Mouse (Mus musculus): ENCODE results near the gene Ly6g. TPM values are rescaled to one million over a fixed set of nuclear protein-coding genes. Genes with fewer than 3 reads are reported as not detected.
"Not testable (repeated sequence)": the region's sequence is repeated elsewhere in the genome, so short reads cannot be mapped to it uniquely, and the experiment has no call there.

Ly6g gene
- polyA plus RNA-seq, 1 experiment from 2014 or later: not detected

DNA sequence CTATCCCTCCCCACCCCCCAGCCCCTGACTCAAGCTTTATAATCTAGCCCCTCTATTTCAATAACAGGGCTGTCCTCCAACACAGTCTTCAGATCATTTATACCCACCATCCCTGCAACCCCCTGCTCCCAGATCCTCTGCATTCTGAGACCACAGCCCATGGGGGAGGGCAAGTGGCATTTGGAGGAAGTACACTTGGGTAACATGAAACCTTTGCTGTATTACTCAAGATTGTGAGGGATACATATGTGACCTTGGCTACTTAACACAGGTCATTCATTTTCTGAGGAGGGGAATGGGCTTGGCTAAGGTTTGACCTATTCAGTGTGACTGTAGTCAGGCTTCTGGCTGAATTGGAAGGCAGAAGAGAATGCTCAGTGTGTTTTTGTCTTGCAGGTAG is 2.0 kb upstream of the Ly6g start:
- H3K27me3 ChIP-seq: no peaks in the 10 kb centered on the region

DNA sequence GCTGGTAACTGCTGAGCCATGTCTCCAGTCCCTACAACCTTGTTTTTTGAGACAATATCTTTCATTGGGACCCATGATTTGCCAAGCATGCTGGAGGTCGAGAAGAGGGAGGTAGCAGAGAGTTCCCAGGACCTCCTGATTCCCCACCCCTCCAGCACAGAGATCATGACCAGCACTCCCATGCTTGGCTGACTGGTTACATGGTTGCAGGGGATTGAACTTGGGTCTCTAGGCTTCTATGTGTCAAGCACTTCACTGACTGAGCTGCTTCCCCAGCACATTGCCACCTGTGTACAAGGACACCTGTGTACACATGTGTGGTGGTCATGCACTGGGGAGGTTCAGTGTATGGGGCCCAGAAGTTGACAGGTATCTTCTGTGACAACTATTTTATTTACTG is 2.6 kb downstream of the Ly6g start:
- Histone ChIP-seq H3K36me3 (ENCODE audit: poor library complexity, severe bottlenecking) (no peaks in the 10 kb centered on the region), H3K9ac (no peak overlapping the region), H3K4me1 (no peaks in the 10 kb centered on the region), H3K4me2 (no peak overlapping the region), H3K4me3 (no peak overlapping the region), H3K9me3 (replicated peaks) (no peaks in the 10 kb centered on the region; the same call in 1 of the 2 replicates), H3K27ac (no peak overlapping the region), H3K27me3 (no peaks in the 10 kb centered on the region)
- WGBS: 54% methylated on average over 1 of the region's 1 CpGs
- ATAC-seq: no peak

More for the DNA sequence above, 2.0 kb upstream of the Ly6g start:
- H3K4me3 ChIP-seq: no peak overlapping the region
- no peaks in the 10 kb centered on the region for H3K9me3 ChIP-seq (replicated peaks)
- ATAC-seq: no peak
- H3K27ac ChIP-seq: no peak overlapping the region
- no peaks in the 10 kb centered on the region for H3K36me3 ChIP-seq (ENCODE audit: poor library complexity, severe bottlenecking)
- H3K4me2 ChIP-seq: no peak overlapping the region
- no peak overlapping the region for H3K9ac ChIP-seq
- no peaks in the 10 kb centered on the region for H3K4me1 ChIP-seq

DNA sequence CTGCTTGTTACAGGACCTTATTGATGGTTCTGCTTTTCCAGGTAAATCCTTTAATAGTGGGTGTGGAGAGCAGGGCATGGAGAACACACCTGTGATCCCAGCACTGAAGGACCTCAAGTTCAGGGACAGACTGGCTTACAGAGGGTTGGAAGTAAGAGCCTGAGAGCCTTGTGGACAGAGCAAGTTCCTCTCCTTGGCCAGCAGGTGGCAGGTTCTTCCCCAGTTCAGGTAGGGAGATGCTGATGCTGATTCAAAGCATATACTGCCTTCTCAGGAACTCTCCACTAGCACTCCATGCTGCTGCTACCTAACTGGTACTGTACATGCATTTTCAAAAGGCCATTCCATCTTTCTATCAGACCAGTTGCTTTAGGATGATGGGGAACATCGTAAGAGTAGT is 20.5 kb downstream of the Ly6g start:
- 67% methylated on average over 1 of the region's 1 CpGs for WGBS
- Histone ChIP-seq H3K36me3 (ENCODE audit: poor library complexity, severe bottlenecking) (no peaks in the 10 kb centered on the region), H3K27ac (no peak overlapping the region), H3K4me3 (no peak overlapping the region), H3K9ac (no peak overlapping the region), H3K27me3 (no peaks in the 10 kb centered on the region), H3K9me3 (replicated peaks) (no peaks in the 10 kb centered on the region; the same call in 1 of the 2 replicates), H3K4me1 (no peaks in the 10 kb centered on the region), H3K4me2 (no peak overlapping the region)
- no peak for ATAC-seq

DNA sequence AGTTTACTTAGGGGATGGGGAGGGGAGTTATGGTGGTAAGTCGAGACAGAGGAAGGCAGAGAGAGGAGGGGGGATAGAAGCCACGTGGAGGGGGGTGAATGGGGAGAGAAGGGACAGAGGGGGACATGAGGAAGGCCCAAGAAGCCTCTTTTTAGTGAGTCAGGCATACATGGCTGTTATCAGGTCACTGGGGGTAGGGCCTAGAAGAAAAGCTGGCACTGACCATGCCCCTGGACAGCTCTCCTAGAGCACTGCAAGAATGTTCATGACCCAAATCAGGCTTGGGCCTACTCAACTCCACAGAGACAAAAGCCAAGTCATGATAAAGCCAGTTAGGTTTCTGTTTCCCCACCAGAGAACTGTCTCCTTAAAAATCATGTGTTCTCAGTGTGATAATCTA is 31.3 kb downstream of the Ly6g start:
- no peak overlapping the region for H3K9ac ChIP-seq
- no peaks in the 10 kb centered on the region for H3K27me3 ChIP-seq
- ATAC-seq: no peak
- H3K4me2 ChIP-seq: no peak overlapping the region
- 40% methylated on average over 2 of the region's 2 CpGs for WGBS
- H3K4me3 ChIP-seq: no peak overlapping the region
- no peaks in the 10 kb centered on the region for H3K36me3 ChIP-seq (ENCODE audit: poor library complexity, severe bottlenecking)
- H3K27ac ChIP-seq: no peak overlapping the region
- no peaks in the 10 kb centered on the region for H3K4me1 ChIP-seq
- H3K9me3 ChIP-seq (replicated peaks): no peaks in the 10 kb centered on the region

DNA sequence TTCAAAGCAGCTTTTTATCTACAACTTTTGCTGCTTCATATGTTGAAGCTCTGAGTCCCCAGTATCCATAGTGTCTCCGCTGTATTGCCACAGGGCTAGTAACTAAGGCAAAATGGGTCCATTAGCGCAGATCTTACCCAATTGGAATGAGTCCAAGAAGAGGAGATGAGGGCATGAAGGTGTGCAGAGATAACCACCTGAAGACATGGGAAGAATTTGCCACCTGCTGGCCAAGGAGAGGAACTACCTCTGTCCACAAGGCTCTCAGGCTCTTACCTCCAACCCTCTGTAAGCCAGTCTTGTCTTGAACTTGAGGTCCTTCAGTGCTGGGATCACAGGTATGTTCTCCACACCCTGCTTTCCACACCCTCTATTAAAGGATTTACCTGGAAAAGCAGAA is 34.1 kb downstream of the Ly6g start:
- Histone ChIP-seq H3K9ac (no peak overlapping the region), H3K4me3 (no peak overlapping the region), H3K9me3 (replicated peaks) (no peaks in the 10 kb centered on the region), H3K4me2 (no peak overlapping the region), H3K36me3 (ENCODE audit: poor library complexity, severe bottlenecking) (no peaks in the 10 kb centered on the region), H3K27ac (no peak overlapping the region), H3K4me1 (no peaks in the 10 kb centered on the region), H3K27me3 (no peaks in the 10 kb centered on the region)
- 70% methylated on average over 2 of the region's 2 CpGs for WGBS
- no peak for ATAC-seq

DNA sequence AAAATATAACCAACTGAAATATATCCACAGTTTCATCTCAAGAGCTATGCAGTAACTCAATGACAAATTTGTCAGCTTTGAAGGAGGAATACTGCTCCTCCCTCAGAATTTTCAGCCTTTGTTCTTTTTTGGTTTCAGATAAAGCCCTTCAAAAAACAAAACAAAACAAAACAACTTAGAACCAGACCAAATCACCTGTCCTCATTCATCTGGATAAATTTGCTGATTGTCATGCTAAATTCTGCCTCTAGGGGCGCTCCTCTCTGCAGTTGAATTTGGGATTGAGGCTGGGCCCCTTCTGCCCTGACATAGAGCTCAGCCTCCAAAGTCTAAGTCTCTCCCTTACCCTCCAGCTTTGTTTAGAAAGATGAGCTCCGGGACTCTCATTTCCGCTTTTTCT is 35.5 kb downstream of the Ly6g start:
- not testable (repeated sequence) for H3K27me3 ChIP-seq; H3K4me2 ChIP-seq; H3K27ac ChIP-seq; ATAC-seq; H3K9ac ChIP-seq; H3K9me3 ChIP-seq (replicated peaks); H3K36me3 ChIP-seq (ENCODE audit: poor library complexity, severe bottlenecking); H3K4me1 ChIP-seq; H3K4me3 ChIP-seq
- 0% methylated on average over 1 of the region's 3 CpGs for WGBS

Other genes with a start within 250 kb of the Ly6g start
- not detected in 2 replicates for gene Ly6i, start 171.8 kb upstream of the Ly6g start, polyA plus RNA-seq (2015; fragmentation: Nextera tagmentation; extraction: Ambion mirVana)
- gene Ly6a, start 157.2 kb upstream of the Ly6g start, polyA plus RNA-seq (2015; fragmentation: Nextera tagmentation; extraction: Ambion mirVana): 0.28 TPM in 1 of 2 replicates, not detected in the other
- gene Ly6c1, start 106.4 kb upstream of the Ly6g start, polyA plus RNA-seq (2015; fragmentation: Nextera tagmentation; extraction: Ambion mirVana): 1.0 and 1.5 TPM in 2 replicates
- not detected in 2 replicates for gene Ly6c2, start 43.3 kb upstream of the Ly6g start, polyA plus RNA-seq (2015; fragmentation: Nextera tagmentation; extraction: Ambion mirVana)
- gene BC025446, start 61.1 kb downstream of the Ly6g start, polyA plus RNA-seq (2015; fragmentation: Nextera tagmentation; extraction: Ambion mirVana): not detected in 2 replicates
- gene Ly6f, start 113.2 kb downstream of the Ly6g start, polyA plus RNA-seq (2015; fragmentation: Nextera tagmentation; extraction: Ambion mirVana): not detected in 2 replicates